ENCODE assay signal across 7 mouse cellular contexts in genomic region chr17:56829795-56830194, GRCm38 (mm10). TPM values are rescaled to one million over a fixed set of nuclear protein-coding genes. Genes with fewer than 3 reads are reported as not detected.
A peak's percentile ranks its signal among the peaks of the same experiment; 100 is the strongest.
DNase-seq lines count a peak whose midpoint lies in the region; ATAC-seq and TF ChIP-seq lines count a peak whose summit lies in the region.

No protein-coding gene starts in this region.

- no peak for TF ChIP-seq CTCF in liver, embryonic 14.5 days (IDR thresholded peaks at IDR 0.05; ENCODE audit: low read depth)

- no peaks in the 10 kb centered on the region for H3K36me3 ChIP-seq in lung, embryonic 16.5 days (ENCODE audit: control insufficient read depth, insufficient read depth, low read length)
- H3K36me3 ChIP-seq in heart, embryonic 16.5 days (ENCODE audit: control insufficient read depth, insufficient read depth) = no peaks in the 10 kb centered on the region
- no peaks in the 10 kb centered on the region for H3K36me3 ChIP-seq in liver, embryonic 14.5 days (replicated peaks; ENCODE audit: control insufficient read depth, insufficient read depth, low read depth)

- no peak for ATAC-seq in lung, embryonic 16.5 days (ENCODE audit: low read depth)
- ATAC-seq in heart, embryonic 16.5 days (replicated peaks; ENCODE audit: extremely low read depth, insufficient read depth, low FRiP score) = no peak
- ATAC-seq in liver, embryonic 14.5 days (ENCODE audit: insufficient read depth) = no peak

- H3K9ac ChIP-seq in lung, embryonic 16.5 days (ENCODE audit: low read length) = peak overlapping the region; percentile 57
- H3K9ac ChIP-seq in heart, embryonic 16.5 days (ENCODE audit: low read length) = peak overlapping the region; percentile 84
- H3K9ac ChIP-seq in liver, embryonic 14.5 days (replicated peaks) = peak overlapping the region; percentile 95

- no peak for DNase-seq in lung, adult 18-20 months
- DNase-seq in embryo, embryonic 10.5 days (ENCODE audit: low spot score) = peak; percentile 60
- no peak for DNase-seq in liver, embryonic 14.5 days (ENCODE audit: low read depth in 3 of 3, low spot score in 3 of 3)
- peak; percentile 61 for DNase-seq in testis, postnatal 10 days (ENCODE audit: low spot score)
- DNase-seq in layer of hippocampus, postnatal 14 days (ENCODE audit: low spot score in 2 of 2) = no peak

- WGBS in lung, embryonic 16.5 days = 2% methylated on average over 27 of the region's 27 CpGs
- 1% methylated on average over 27 of the region's 27 CpGs for WGBS in heart, embryonic 16.5 days
- 2% methylated on average over 27 of the region's 27 CpGs for WGBS in liver, embryonic 14.5 days (ENCODE audit: insufficient replicate concordance)

- H3K4me3 ChIP-seq in lung, embryonic 16.5 days (ENCODE audit: low read length) = peak overlapping the region; percentile 59
- peak overlapping the region; percentile 84 for H3K4me3 ChIP-seq in heart, embryonic 16.5 days (ENCODE audit: low read length)
- H3K4me3 ChIP-seq in liver, embryonic 14.5 days (ENCODE audit: insufficient read depth in 1 of 2, low read depth in 2 of 2, low read length in 2 of 2) = peak overlapping the region; percentile 87 to 90

- no peak overlapping the region for H3K27ac ChIP-seq in lung, embryonic 16.5 days (ENCODE audit: low read length)
- no peak overlapping the region for H3K27ac ChIP-seq in heart, embryonic 16.5 days (ENCODE audit: low read length)
- peak overlapping the region; percentile 93 for H3K27ac ChIP-seq in liver, embryonic 14.5 days

- peaks cover 3% of the 10 kb centered on the region; the same call in 1 of the 2 replicates for H3K27me3 ChIP-seq in lung, embryonic 16.5 days (ENCODE audit: control insufficient read depth, insufficient read depth, low read depth, low read length)
- H3K27me3 ChIP-seq in heart, embryonic 16.5 days (ENCODE audit: control insufficient read depth, insufficient read depth, low read length) = no peaks in the 10 kb centered on the region
- H3K27me3 ChIP-seq in liver, embryonic 14.5 days (ENCODE audit: control insufficient read depth, insufficient read depth, low read length) = no peaks in the 10 kb centered on the region; the same call in 1 of the 2 replicates

- H3K9me3 ChIP-seq in lung, embryonic 16.5 days (ENCODE audit: control insufficient read depth, low read length) = no peaks in the 10 kb centered on the region
- no peaks in the 10 kb centered on the region for H3K9me3 ChIP-seq in heart, embryonic 16.5 days (replicated peaks; ENCODE audit: control insufficient read depth, low read length)
- H3K9me3 ChIP-seq in liver, embryonic 14.5 days (ENCODE audit: control insufficient read depth, low read length) = no peaks in the 10 kb centered on the region

- TF ChIP-seq EP300 in liver, embryonic 14.5 days (IDR thresholded peaks at IDR 0.05; ENCODE audit: low read depth) = no peak

- H3K4me1 ChIP-seq in lung, embryonic 16.5 days (replicated peaks; ENCODE audit: control insufficient read depth, insufficient read depth, low read length) = peaks cover 8% of the 10 kb centered on the region; the same call in 1 of the 2 replicates
- peaks cover 9% of the 10 kb centered on the region for H3K4me1 ChIP-seq in heart, embryonic 16.5 days (ENCODE audit: control insufficient read depth, insufficient read depth, low read length)
- H3K4me1 ChIP-seq in liver, embryonic 14.5 days (replicated peaks; ENCODE audit: control insufficient read depth in 2 of 2, insufficient read depth in 2 of 2, low read length in 1 of 2) = peaks cover 46 to 51% of the 10 kb centered on the region in 2 experiments

- peak overlapping the region; percentile 85 for H3K4me2 ChIP-seq in lung, embryonic 16.5 days (ENCODE audit: low read depth, low read length)
- peak overlapping the region; percentile 97 for H3K4me2 ChIP-seq in heart, embryonic 16.5 days (ENCODE audit: low read depth, low read length)
- peak overlapping the region; percentile 94 for H3K4me2 ChIP-seq in liver, embryonic 14.5 days (ENCODE audit: low read depth)

RNA-seq across cellular contexts. Expression of gene Rfx2, which starts 1.0 kb away (rescaled TPM):
- polyA plus RNA-seq in lung, embryonic 16.5 days (2015; fragmentation: Nextera tagmentation; extraction: Ambion mirVana) = 6.7 and 6.9 TPM in 2 replicates
- 6.2 and 6.8 TPM in 2 replicates for polyA plus RNA-seq in heart, embryonic 16.5 days (2015; fragmentation: Nextera tagmentation; extraction: Ambion mirVana)
- 10.7 and 12.6 TPM in 2 replicates for polyA plus RNA-seq in liver, embryonic 14.5 days (2012; rRNA removed)
- 6.8 and 8.5 TPM in 2 replicates for polyA plus RNA-seq in liver, embryonic 14.5 days (2014; fragmentation: Nextera tagmentation; extraction: Ambion mirVana)
- total RNA-seq in layer of hippocampus, postnatal 14 days (2021) = 1 to 10 TPM; 3.0 to 4.2 TPM

RNA-seq across cellular contexts. Expression of gene Acsbg2, which starts 44.5 kb away (rescaled TPM):
- not detected in 2 replicates for polyA plus RNA-seq in lung, embryonic 16.5 days (2015; fragmentation: Nextera tagmentation; extraction: Ambion mirVana)
- not detected in 2 replicates for polyA plus RNA-seq in heart, embryonic 16.5 days (2015; fragmentation: Nextera tagmentation; extraction: Ambion mirVana)
- polyA plus RNA-seq in liver, embryonic 14.5 days (2012; rRNA removed) = not detected in 2 replicates
- not detected in 2 replicates for polyA plus RNA-seq in liver, embryonic 14.5 days (2014; fragmentation: Nextera tagmentation; extraction: Ambion mirVana)
- not detected for total RNA-seq in layer of hippocampus, postnatal 14 days (2021)

RNA-seq across cellular contexts. Expression of gene 1700061G19Rik, which starts 45.5 kb away (rescaled TPM):
- polyA plus RNA-seq in lung, embryonic 16.5 days (2015; fragmentation: Nextera tagmentation; extraction: Ambion mirVana) = 0.43 and 0.53 TPM in 2 replicates
- 0.30 and 0.61 TPM in 2 replicates for polyA plus RNA-seq in heart, embryonic 16.5 days (2015; fragmentation: Nextera tagmentation; extraction: Ambion mirVana)
- 0.02 TPM in 1 of 2 replicates, not detected in the other for polyA plus RNA-seq in liver, embryonic 14.5 days (2012; rRNA removed)
- 0.05 TPM in 1 of 2 replicates, not detected in the other for polyA plus RNA-seq in liver, embryonic 14.5 days (2014; fragmentation: Nextera tagmentation; extraction: Ambion mirVana)
- under 1 TPM; 0.24 to 0.28 TPM for total RNA-seq in layer of hippocampus, postnatal 14 days (2021)

RNA-seq across cellular contexts. Expression of gene Prr22, which starts 59.7 kb away (rescaled TPM):
- polyA plus RNA-seq in lung, embryonic 16.5 days (2015; fragmentation: Nextera tagmentation; extraction: Ambion mirVana) = 0.84 and 1.5 TPM in 2 replicates
- polyA plus RNA-seq in heart, embryonic 16.5 days (2015; fragmentation: Nextera tagmentation; extraction: Ambion mirVana) = 0.59 and 1.2 TPM in 2 replicates
- 1.2 and 1.3 TPM in 2 replicates for polyA plus RNA-seq in liver, embryonic 14.5 days (2012; rRNA removed)
- 0.40 and 0.52 TPM in 2 replicates for polyA plus RNA-seq in liver, embryonic 14.5 days (2014; fragmentation: Nextera tagmentation; extraction: Ambion mirVana)
- total RNA-seq in layer of hippocampus, postnatal 14 days (2021) = under 1 TPM; 0.35 to 0.57 TPM

Comparison
In these comparisons a context has a peak if more than half of its experiments do, and no peak if none do; other contexts are left out.
1. DNase-seq: peak in embryo, embryonic 10.5 days (single experiment) and testis, postnatal 10 days (single experiment); none in lung, adult 18-20 months (0 of 2), liver, embryonic 14.5 days (0 of 3) and layer of hippocampus, postnatal 14 days (0 of 2).
2. Peak in every context shown above with its lines, with median percentiles within 50 percentile points of each other: H3K4me2 ChIP-seq, H3K4me3 ChIP-seq and H3K9ac ChIP-seq.